9 mouse cellular contexts compared by ENCODE assay signal in genomic region chr9:96961006-96961405, GRCm38 (mm10). TPM values are rescaled to one million over a fixed set of nuclear protein-coding genes. Genes with fewer than 3 reads are reported as not detected.
A peak's percentile ranks its signal among the peaks of the same experiment; 100 is the strongest.
DNase-seq lines count a peak whose midpoint lies in the region; ATAC-seq lines count a peak whose summit lies in the region.
"Had no signal": no experiment of that assay in that cellular context is flagged by ENCODE, and none has a peak within 500 bp of the region (broad histone marks: within the 10 kb centered on the region; RNA-seq: fewer than 3 reads in every experiment).

No protein-coding gene starts in this region.

- no peak overlapping the region for H3K4me3 ChIP-seq in forebrain, embryonic 11.5 days (ENCODE audit: low read depth, low read length)
- H3K4me3 ChIP-seq in forebrain, embryonic 13.5 days, result no peak overlapping the region
- no peak overlapping the region for H3K4me3 ChIP-seq in midbrain, embryonic 10.5 days
- H3K4me3 ChIP-seq in midbrain, embryonic 16.5 days (ENCODE audit: low read depth, low read length), result no peak overlapping the region
- H3K4me3 ChIP-seq: neural tube, embryonic 13.5 days had no signal

- peaks cover 19% of the 10 kb centered on the region for H3K4me1 ChIP-seq in forebrain, embryonic 11.5 days (replicated peaks; ENCODE audit: control insufficient read depth, insufficient read depth, low read length)
- H3K4me1 ChIP-seq in forebrain, embryonic 13.5 days, result peaks cover 60% of the 10 kb centered on the region
- H3K4me1 ChIP-seq in midbrain, embryonic 10.5 days, result peaks cover 90% of the 10 kb centered on the region
- H3K4me1 ChIP-seq in midbrain, embryonic 16.5 days (ENCODE audit: control insufficient read depth, insufficient read depth, low read length), result peaks cover 29% of the 10 kb centered on the region

- H3K4me2 ChIP-seq in forebrain, embryonic 11.5 days (ENCODE audit: low read depth, low read length, severe bottlenecking), result no peak overlapping the region
- no peak overlapping the region for H3K4me2 ChIP-seq in forebrain, embryonic 13.5 days
- no peak overlapping the region for H3K4me2 ChIP-seq in midbrain, embryonic 16.5 days (ENCODE audit: low read length)
- H3K4me2 ChIP-seq: neural tube, embryonic 13.5 days had no signal

- H3K9ac ChIP-seq in forebrain, embryonic 11.5 days (ENCODE audit: low read length), result no peak overlapping the region
- H3K9ac ChIP-seq in forebrain, embryonic 13.5 days, result no peak overlapping the region
- H3K9ac ChIP-seq in midbrain, embryonic 16.5 days (ENCODE audit: low read depth, low read length), result no peak overlapping the region
- H3K9ac ChIP-seq: neural tube, embryonic 13.5 days had no signal

- H3K9me3 ChIP-seq in forebrain, embryonic 11.5 days (ENCODE audit: control insufficient read depth, low read length), result no peaks in the 10 kb centered on the region; the same call in 1 of the 2 replicates
- H3K9me3 ChIP-seq in forebrain, embryonic 13.5 days (replicated peaks), result 0 out of 2 replicates have a peak, but pooled peaks cover 5% of the 10 kb centered on the region
- no peaks in the 10 kb centered on the region; the same call in 1 of the 2 replicates for H3K9me3 ChIP-seq in midbrain, embryonic 10.5 days (replicated peaks)
- no peaks in the 10 kb centered on the region for H3K9me3 ChIP-seq in midbrain, embryonic 16.5 days (replicated peaks; ENCODE audit: control insufficient read depth, low read length, poor library complexity, severe bottlenecking)

- no peak overlapping the region for H3K27ac ChIP-seq in forebrain, embryonic 11.5 days (ENCODE audit: low read depth, low read length)
- no peak overlapping the region for H3K27ac ChIP-seq in forebrain, embryonic 13.5 days
- 0 out of 2 replicates have a peak overlapping the region, but pooled peaks have one; percentile 11 for H3K27ac ChIP-seq in midbrain, embryonic 10.5 days (replicated peaks)
- no peak overlapping the region for H3K27ac ChIP-seq in midbrain, embryonic 16.5 days (ENCODE audit: low read length)
- H3K27ac ChIP-seq: neural tube, embryonic 13.5 days had no signal

- no peaks in the 10 kb centered on the region for H3K36me3 ChIP-seq in forebrain, embryonic 11.5 days (ENCODE audit: control insufficient read depth, insufficient read depth, low read length)
- H3K36me3 ChIP-seq in forebrain, embryonic 13.5 days (ENCODE audit: poor library complexity, severe bottlenecking), result peaks cover 4% of the 10 kb centered on the region
- H3K36me3 ChIP-seq in midbrain, embryonic 10.5 days, result peaks cover 46% of the 10 kb centered on the region
- no peaks in the 10 kb centered on the region for H3K36me3 ChIP-seq in midbrain, embryonic 16.5 days (ENCODE audit: control insufficient read depth, insufficient read depth, low read length)
- H3K36me3 ChIP-seq: neural tube, embryonic 13.5 days had no signal

- peak; percentile 71 for DNase-seq in forebrain, embryonic 11.5 days (ENCODE audit: low spot score)
- DNase-seq in midbrain, embryonic 10.5 days (ENCODE audit: low spot score), result peak; percentile 50
- DNase-seq in brain, adult 2 months (ENCODE audit: low read depth, low spot score), result peak; percentile 57
- peak; percentile 20 for DNase-seq in layer of hippocampus, adult 9-10 months (ENCODE audit: low spot score)
- DNase-seq in retina, embryonic 14.5 days (ENCODE audit: low spot score), result peak; percentile 77
- no peak for DNase-seq in ovary, postnatal 10 days (ENCODE audit: low spot score)

- no peak for ATAC-seq in forebrain, embryonic 11.5 days (replicated peaks; ENCODE audit: low FRiP score)
- no peak for ATAC-seq in forebrain, embryonic 13.5 days
- ATAC-seq in midbrain, embryonic 16.5 days, result no peak

- 62% methylated on average over 7 of the region's 7 CpGs for WGBS in forebrain, embryonic 11.5 days
- WGBS in forebrain, embryonic 13.5 days, result 60% methylated on average over 7 of the region's 7 CpGs
- 64% methylated on average over 7 of the region's 7 CpGs for WGBS in midbrain, embryonic 10.5 days
- WGBS in midbrain, embryonic 16.5 days, result 57% methylated on average over 7 of the region's 7 CpGs

- no peaks in the 10 kb centered on the region for H3K27me3 ChIP-seq in forebrain, embryonic 11.5 days (ENCODE audit: control insufficient read depth, insufficient read depth, low read length)
- no peaks in the 10 kb centered on the region for H3K27me3 ChIP-seq in forebrain, embryonic 13.5 days
- no peaks in the 10 kb centered on the region for H3K27me3 ChIP-seq in midbrain, embryonic 10.5 days (ENCODE audit: low read depth, poor library complexity, severe bottlenecking)
- H3K27me3 ChIP-seq in midbrain, embryonic 16.5 days (ENCODE audit: control insufficient read depth, insufficient read depth, low read depth, low read length), result no peaks in the 10 kb centered on the region
- H3K27me3 ChIP-seq: neural tube, embryonic 13.5 days had no signal

RNA-seq across cellular contexts. Expression of gene Spsb4, which starts 57.6 kb away (rescaled TPM):
- 81.8 and 84.6 TPM in 2 replicates for polyA plus RNA-seq in forebrain, embryonic 11.5 days (2014; fragmentation: Nextera tagmentation; extraction: Ambion mirVana)
- polyA plus RNA-seq in forebrain, embryonic 13.5 days (2015; fragmentation: Nextera tagmentation; extraction: Ambion mirVana), result 47.0 and 55.1 TPM in 2 replicates
- 174 and 175 TPM in 2 replicates for polyA plus RNA-seq in midbrain, embryonic 10.5 days (2016; fragmentation: Nextera tagmentation; extraction: Ambion mirVana)
- polyA plus RNA-seq in midbrain, embryonic 16.5 days (2015; fragmentation: Nextera tagmentation; extraction: Ambion mirVana), result 23.5 and 28.3 TPM in 2 replicates
